Mouse (Mus musculus) kidney, postnatal 14 days (tissue): ENCODE measurements around the gene Tmem184b.
A peak's percentile ranks its signal among the peaks of the same experiment; 100 is the strongest.

Source experiments
- DNase-seq: peaks from one replicate; pipeline ENCODE4 v3.0.0; 2022; ENCODE audit warnings: mixed read lengths

Gene Tmem184b

GRCm38 (mm10) chr15:79361023-79361422 is 42.3 kb downstream of the Tmem184b start:
- DNase-seq: no peak

- no peak for DNase-seq
Measured at GRCm38 (mm10) chr15:79360371-79360770, 43.0 kb downstream of the Tmem184b start.

- DNase-seq: peak; percentile 90
Measured at GRCm38 (mm10) chr15:79359954-79360353, 43.4 kb downstream of the Tmem184b start.

- DNase-seq: peak; percentile 59
Measured at GRCm38 (mm10) chr15:79357974-79358690, 45.2 kb downstream of the Tmem184b start.

- peak; percentile 89 for DNase-seq
Measured at GRCm38 (mm10) chr15:79357036-79357911, 46.1 kb downstream of the Tmem184b start.

GRCm38 (mm10) chr15:79356481-79356880 is 46.9 kb downstream of the Tmem184b start:
- DNase-seq: no peak

GRCm38 (mm10) chr15:79354619-79355018 is 48.8 kb downstream of the Tmem184b start:
- DNase-seq: no peak

- no peak for DNase-seq
Measured at GRCm38 (mm10) chr15:79353690-79354305, 49.6 kb downstream of the Tmem184b start.

- DNase-seq: no peak
Measured at GRCm38 (mm10) chr15:79352479-79352878, 50.9 kb downstream of the Tmem184b start.

- DNase-seq: peak; percentile 71
Measured at GRCm38 (mm10) chr15:79351331-79351767, 52.0 kb downstream of the Tmem184b start.

GRCm38 (mm10) chr15:79350866-79351265 is 52.5 kb downstream of the Tmem184b start:
- DNase-seq: no peak

- no peak for DNase-seq
Measured at GRCm38 (mm10) chr15:79348651-79349050, 54.7 kb downstream of the Tmem184b start.

GRCm38 (mm10) chr15:79347845-79348506 is 55.4 kb downstream of the Tmem184b start:
- DNase-seq: peak; percentile 80

- peak; percentile 94 for DNase-seq
Measured at GRCm38 (mm10) chr15:79347165-79347844, 56.1 kb downstream of the Tmem184b start.

- DNase-seq: no peak
Measured at GRCm38 (mm10) chr15:79346051-79346793, 57.1 kb downstream of the Tmem184b start, which contains the start of gene Maff. TSS of gene Maff (plus strand) at chr15:79346621.

- DNase-seq: no peak
Measured at GRCm38 (mm10) chr15:79344627-79345026, 58.7 kb downstream of the Tmem184b start.

- DNase-seq: no peak
Measured at GRCm38 (mm10) chr15:79342641-79343337, 60.6 kb downstream of the Tmem184b start.

- no peak for DNase-seq
Measured at GRCm38 (mm10) chr15:79338978-79339377, 64.4 kb downstream of the Tmem184b start.

GRCm38 (mm10) chr15:79335061-79335655 is 68.2 kb downstream of the Tmem184b start:
- no peak for DNase-seq

- DNase-seq: no peak
Measured at GRCm38 (mm10) chr15:79333409-79333808, 70.0 kb downstream of the Tmem184b start.
